Comparison of ENCODE assay signal across 8 mouse cellular contexts in genomic region chr13:119789851-119790717, GRCm38 (mm10). TPM values are rescaled to one million over a fixed set of nuclear protein-coding genes. Genes with fewer than 3 reads are reported as not detected.
DNase-seq lines count a peak whose midpoint lies in the region; ATAC-seq and TF ChIP-seq lines count a peak whose summit lies in the region.

No protein-coding gene starts in this region.

- no peak for TF ChIP-seq CTCF in cerebellum, adult 2 months (IDR thresholded peaks at IDR 0.05; ENCODE audit: borderline replicate concordance, insufficient read depth, low read depth, low read length)
- TF ChIP-seq CTCF in forebrain, postnatal 0 days (IDR thresholded peaks at IDR 0.05; ENCODE audit: low read depth) = no peak
- no peak for TF ChIP-seq CTCF in lung, embryonic 14.5 days (IDR thresholded peaks at IDR 0.05; ENCODE audit: low read depth)

- peak overlapping the region; percentile 91 for H3K4me3 ChIP-seq in cerebellum, adult 2 months (replicated peaks; ENCODE audit: insufficient read depth, low read depth, low read length)
- H3K4me3 ChIP-seq in forebrain, postnatal 0 days (ENCODE audit: low read depth, low read length) = peak overlapping the region; percentile 90
- peak overlapping the region; percentile 74 for H3K4me3 ChIP-seq in lung, embryonic 14.5 days (ENCODE audit: low read depth, low read length)

- H3K9me3 ChIP-seq in forebrain, postnatal 0 days (ENCODE audit: low read length) = no peaks in the 10 kb centered on the region
- H3K9me3 ChIP-seq in lung, embryonic 14.5 days (ENCODE audit: low read depth, low read length) = no peaks in the 10 kb centered on the region

- 2% methylated on average over 58 of the region's 66 CpGs for WGBS in cerebellum, adult 2 months
- WGBS in forebrain, postnatal 0 days = 2% methylated on average over 45 of the region's 66 CpGs
- under 1% methylated on average over 54 of the region's 66 CpGs for WGBS in lung, embryonic 14.5 days

- H3K27ac ChIP-seq in cerebellum, adult 2 months (ENCODE audit: insufficient read depth, low read length) = peak overlapping the region; percentile 95
- H3K27ac ChIP-seq in forebrain, postnatal 0 days (ENCODE audit: low read depth, low read length) = peak overlapping the region; percentile 94
- H3K27ac ChIP-seq in lung, embryonic 14.5 days (ENCODE audit: low read depth) = peak overlapping the region; percentile 95

- DNase-seq in MEL-GATA-1-ER (ENCODE audit: extremely low read depth, low read depth) = peak; percentile 64
- DNase-seq in cerebellum, adult 2 months = peak; percentile 71 to 83
- DNase-seq in forebrain, postnatal 0 days = peak; percentile 84
- peak; percentile 79 for DNase-seq in heart, postnatal 4 days
- peak; percentile 43 to 57 for DNase-seq in layer of hippocampus, adult 8-10 months (ENCODE audit: low spot score in 2 of 2)
- peak; percentile 84 for DNase-seq in lung, embryonic 14.5 days
- peak; percentile 73 for DNase-seq in ovary, postnatal 36 days (ENCODE audit: low spot score)
- peak; percentile 65 for DNase-seq in thymus, postnatal 14 days

- peaks cover 15% of the 10 kb centered on the region for H3K36me3 ChIP-seq in forebrain, postnatal 0 days (ENCODE audit: insufficient read depth)
- peaks cover 36% of the 10 kb centered on the region for H3K36me3 ChIP-seq in lung, embryonic 14.5 days (ENCODE audit: insufficient read depth)

- peak overlapping the region; percentile 90 for H3K9ac ChIP-seq in forebrain, postnatal 0 days
- H3K9ac ChIP-seq in lung, embryonic 14.5 days = peak overlapping the region; percentile 88

- no peaks in the 10 kb centered on the region for H3K27me3 ChIP-seq in cerebellum, adult 2 months (ENCODE audit: control insufficient read depth, insufficient read depth, low read length)
- H3K27me3 ChIP-seq in forebrain, postnatal 0 days (ENCODE audit: insufficient read depth, low read length) = no peaks in the 10 kb centered on the region
- no peaks in the 10 kb centered on the region for H3K27me3 ChIP-seq in lung, embryonic 14.5 days (ENCODE audit: insufficient read depth, low read length)

- peak; percentile 36 for ATAC-seq in forebrain, postnatal 0 days
- peak; percentile 68 for ATAC-seq in lung, embryonic 14.5 days (ENCODE audit: insufficient read depth)

- H3K4me2 ChIP-seq in forebrain, postnatal 0 days (ENCODE audit: low read depth) = peak overlapping the region; percentile 53
- H3K4me2 ChIP-seq in lung, embryonic 14.5 days = peak overlapping the region; percentile 67

- H3K4me1 ChIP-seq in cerebellum, adult 2 months (ENCODE audit: control insufficient read depth, insufficient read depth, low read length) = no peaks in the 10 kb centered on the region
- H3K4me1 ChIP-seq in forebrain, postnatal 0 days (ENCODE audit: insufficient read depth) = no peaks in the 10 kb centered on the region
- H3K4me1 ChIP-seq in lung, embryonic 14.5 days (ENCODE audit: insufficient read depth) = no peaks in the 10 kb centered on the region

- 0 out of 2 replicates have a peak, but pooled peaks have one; percentile 13 for TF ChIP-seq POLR2A in cerebellum, adult 2 months (IDR thresholded peaks at IDR 0.05; ENCODE audit: borderline replicate concordance, insufficient read depth, low read length)

RNA-seq across cellular contexts. Expression of gene Zfp131, which starts 0.6 kb away (rescaled TPM):
- 24.5 and 26.1 TPM in 2 replicates for polyA plus RNA-seq in cerebellum, adult 2 months (2012; rRNA removed)
- 46.6 and 56.7 TPM in 2 replicates for total RNA-seq in forebrain, postnatal 0 days (2014; rRNA removed)
- 23.1 and 27.7 TPM in 2 replicates for polyA plus RNA-seq in forebrain, postnatal 0 days (2015; fragmentation: Nextera tagmentation; extraction: Ambion mirVana)
- total RNA-seq in heart, postnatal 4 days (2021) = 10 to 100 TPM; 29.4 to 32.6 TPM
- total RNA-seq in layer of hippocampus, adult 8-10 months (2022) = 10 to 100 TPM; 39.9 to 44.0 (median 41.3) TPM
- 43.8 and 46.4 TPM in 2 replicates for polyA plus RNA-seq in lung, embryonic 14.5 days (2014; fragmentation: Nextera tagmentation; extraction: Ambion mirVana)

RNA-seq across cellular contexts. Expression of gene Nim1k, which starts 34.4 kb away (rescaled TPM):
- polyA plus RNA-seq in cerebellum, adult 2 months (2012; rRNA removed) = 4.3 and 4.7 TPM in 2 replicates
- 11.2 and 11.3 TPM in 2 replicates for total RNA-seq in forebrain, postnatal 0 days (2014; rRNA removed)
- polyA plus RNA-seq in forebrain, postnatal 0 days (2015; fragmentation: Nextera tagmentation; extraction: Ambion mirVana) = 7.5 and 8.7 TPM in 2 replicates
- under 1 TPM; 0.68 to 0.69 TPM for total RNA-seq in heart, postnatal 4 days (2021)
- 10 to 100 TPM; 14.4 to 15.1 (median 14.7) TPM for total RNA-seq in layer of hippocampus, adult 8-10 months (2022)
- 0.91 and 0.93 TPM in 2 replicates for polyA plus RNA-seq in lung, embryonic 14.5 days (2014; fragmentation: Nextera tagmentation; extraction: Ambion mirVana)

RNA-seq across cellular contexts. Expression of gene AF067063, which starts 39.9 kb away (rescaled TPM):
- not detected in 2 replicates for polyA plus RNA-seq in cerebellum, adult 2 months (2012; rRNA removed)
- total RNA-seq in forebrain, postnatal 0 days (2014; rRNA removed) = not detected in 2 replicates
- not detected in 2 replicates for polyA plus RNA-seq in forebrain, postnatal 0 days (2015; fragmentation: Nextera tagmentation; extraction: Ambion mirVana)
- total RNA-seq in heart, postnatal 4 days (2021) = not detected
- total RNA-seq in layer of hippocampus, adult 8-10 months (2022) = not detected
- not detected in 2 replicates for polyA plus RNA-seq in lung, embryonic 14.5 days (2014; fragmentation: Nextera tagmentation; extraction: Ambion mirVana)

RNA-seq across cellular contexts. Expression of gene D13Ertd608e, which starts 45.7 kb away (rescaled TPM):
- not detected in 2 replicates for polyA plus RNA-seq in cerebellum, adult 2 months (2012; rRNA removed)
- total RNA-seq in forebrain, postnatal 0 days (2014; rRNA removed) = not detected in 2 replicates
- not detected in 2 replicates for polyA plus RNA-seq in forebrain, postnatal 0 days (2015; fragmentation: Nextera tagmentation; extraction: Ambion mirVana)
- total RNA-seq in heart, postnatal 4 days (2021) = not detected
- not detected for total RNA-seq in layer of hippocampus, adult 8-10 months (2022)
- polyA plus RNA-seq in lung, embryonic 14.5 days (2014; fragmentation: Nextera tagmentation; extraction: Ambion mirVana) = not detected in 2 replicates

Comparison
In these comparisons a context has a peak if more than half of its experiments do, and no peak if none do; other contexts are left out.
1. Peak in every context shown above with its lines: DNase-seq, ATAC-seq, H3K4me3 ChIP-seq and H3K27ac ChIP-seq.